Mouse (Mus musculus) ovary, adult 10 weeks (tissue): ENCODE measurements around the gene Gnl2. TPM values are rescaled to one million over a fixed set of nuclear protein-coding genes. Genes with fewer than 3 reads are reported as not detected.

Experiments
- polyA plus RNA-seq: library from polyadenylated mRNA; stranded (reverse); fragments of 350-450 nt; fragmentation: Illumina TruSeq; extraction: RNeasy Lipid Tissue Mini Kit (QIAGEN cat#74804); gene quantifications from one replicate; pipeline ENCODE4 v1.2.3, GENCODE M21; 2014

Gene Gnl2
- 78.1 TPM for polyA plus RNA-seq

GRCm38 (mm10) chr4:125015806-125016635 lies at the start of gene Gnl2:
Gene Gnl2, plus strand, starts transcription at chr4:125016585.

DNA sequence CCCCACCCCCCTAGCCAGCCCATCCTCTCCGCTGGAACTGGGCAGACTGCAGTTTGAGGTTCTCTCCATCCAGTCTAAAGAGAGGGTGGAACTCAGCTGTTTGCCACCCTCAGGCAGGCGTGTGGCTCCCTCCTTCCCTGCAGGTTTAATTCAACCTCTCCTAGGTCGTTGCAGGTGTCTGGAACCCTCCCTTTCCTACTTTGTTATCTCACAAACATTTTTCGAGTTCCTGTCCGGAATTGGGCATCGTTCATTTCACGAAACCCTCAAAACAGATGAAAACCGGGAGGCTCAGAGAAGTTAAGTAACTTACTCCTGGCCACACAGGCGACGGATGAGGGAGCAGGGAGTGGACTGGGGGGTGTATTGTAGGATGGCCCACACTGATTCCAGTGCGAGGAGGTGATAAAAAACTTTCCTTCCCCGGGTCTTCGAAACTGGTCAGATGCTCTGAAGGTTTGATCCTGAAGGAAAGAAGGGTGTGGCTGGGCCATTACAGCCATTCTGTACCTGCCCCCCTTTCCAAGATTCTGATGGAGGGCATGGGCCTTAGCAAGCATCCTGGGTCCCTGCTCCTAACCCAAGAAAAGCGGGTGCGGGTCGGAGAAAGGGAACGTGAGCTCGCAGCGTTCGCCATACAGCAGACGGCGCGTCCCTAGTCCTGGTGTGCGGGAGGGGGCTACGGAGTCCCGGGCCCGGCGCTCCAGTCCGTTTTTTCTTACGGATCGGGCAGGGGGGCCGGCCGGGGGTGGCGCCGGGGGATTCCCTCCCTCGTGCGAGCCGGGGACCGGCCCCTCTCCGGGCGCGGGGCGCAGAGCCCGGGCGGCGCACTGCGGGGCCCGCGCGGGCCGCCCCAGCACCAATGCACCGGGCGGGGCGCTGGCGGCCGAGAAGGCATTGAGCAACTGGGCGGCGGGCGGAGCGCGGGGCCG lies 30.4 kb upstream of the Gnl2 start, which contains the start of gene Rspo1:
TSS of gene Rspo1 (plus strand) at position 760 of the 932 bp plus-strand sequence.

GRCm38 (mm10) chr4:125065517-125066307 lies 49.3 kb downstream of the Gnl2 start, which contains the start of gene Dnali1:
Gene Dnali1, minus strand, starts transcription at chr4:125065703.

GRCm38 (mm10) chr4:125066490-125067370 lies 50.3 kb downstream of the Gnl2 start, which contains the start of gene Snip1:
Gene Snip1, plus strand, starts transcription at chr4:125066672.

DNA sequence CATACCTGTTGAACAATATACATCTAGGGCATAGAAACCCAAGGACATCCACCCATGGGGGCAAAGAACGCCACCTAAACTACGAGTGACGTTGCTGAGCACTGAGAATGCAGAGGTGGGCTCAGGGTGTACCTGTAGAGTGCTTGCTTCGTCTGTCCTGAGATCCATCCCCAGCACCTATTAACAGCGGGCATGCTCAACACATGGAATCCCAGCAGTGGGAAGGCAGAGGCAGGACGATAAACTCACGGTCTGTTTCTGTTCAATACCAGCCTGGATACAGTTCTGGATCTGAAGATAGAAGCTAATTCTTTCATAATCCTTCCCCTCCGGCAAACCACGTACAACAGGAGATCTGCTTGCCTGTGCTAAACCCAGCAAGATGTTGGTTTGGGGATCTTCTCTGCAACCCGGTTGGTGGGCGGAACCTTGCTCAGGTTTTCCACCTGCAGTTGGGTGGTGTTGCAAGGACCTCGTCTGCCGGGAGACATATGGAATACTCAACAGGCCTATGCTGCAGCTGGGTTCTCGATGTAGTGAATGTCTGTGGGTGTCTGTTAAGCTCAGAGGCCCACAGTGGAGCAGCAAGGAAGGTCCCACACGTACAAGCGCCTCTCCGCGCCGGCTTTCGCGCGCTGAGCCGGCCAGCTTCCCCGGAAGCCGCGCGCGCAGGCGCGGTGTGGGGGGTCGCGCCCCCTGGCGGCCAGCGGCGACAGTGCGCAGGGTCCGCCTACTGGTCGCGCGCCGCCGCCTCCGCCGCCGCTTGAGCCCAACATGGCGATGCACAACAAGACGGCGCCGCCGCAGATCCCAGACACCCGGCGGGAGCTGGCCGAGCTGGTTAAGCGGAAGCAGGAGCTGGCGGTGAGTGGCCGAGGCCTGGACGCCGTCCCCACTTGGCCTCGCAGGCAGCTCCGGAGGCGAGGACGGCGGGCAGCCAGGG lies 68.3 kb downstream of the Gnl2 start, which contains the start of gene Meaf6:
TSS of gene Meaf6 (plus strand) at position 732 of the 943 bp plus-strand sequence.

Other genes starting within 250 kb of the Gnl2 start
- gene Mtf1, start 214.5 kb upstream of the Gnl2 start, polyA plus RNA-seq: 16.2 TPM
- gene Yrdc, start 165.9 kb upstream of the Gnl2 start, polyA plus RNA-seq: 23.4 TPM
- 4.1 TPM for gene 1110065P20Rik, start 165.4 kb upstream of the Gnl2 start, polyA plus RNA-seq
- gene Maneal, start 154.4 kb upstream of the Gnl2 start, polyA plus RNA-seq: 0.60 TPM
- not detected for gene Epha10, start 135.7 kb upstream of the Gnl2 start, polyA plus RNA-seq
- 5.5 TPM for gene 9930104L06Rik, start 79.5 kb upstream of the Gnl2 start, polyA plus RNA-seq
- gene Cdca8, start 77.3 kb upstream of the Gnl2 start, polyA plus RNA-seq: 71.4 TPM
- gene Rspo1, start 30.2 kb upstream of the Gnl2 start, polyA plus RNA-seq: 6.4 TPM
- 2.6 TPM for gene Dnali1, start 49.1 kb downstream of the Gnl2 start, polyA plus RNA-seq
- gene Snip1, start 50.1 kb downstream of the Gnl2 start, polyA plus RNA-seq: 20.3 TPM
- gene Meaf6, start 68.5 kb downstream of the Gnl2 start, polyA plus RNA-seq: 32.0 TPM
- not detected for gene Zc3h12a, start 111.3 kb downstream of the Gnl2 start, polyA plus RNA-seq